Mouse (Mus musculus) heart, adult 10 weeks (tissue): ENCODE measurements around the gene Cth. TPM values are rescaled to one million over a fixed set of nuclear protein-coding genes. Genes with fewer than 3 reads are reported as not detected.

Experiments
- polyA plus RNA-seq: library from polyadenylated mRNA; stranded (reverse); fragments of 350-450 nt; fragmentation: Illumina TruSeq; extraction: RNeasy Lipid Tissue Mini Kit (QIAGEN cat#74804); gene quantifications from one replicate; pipeline ENCODE4 v1.2.3, GENCODE M21; 2014; ENCODE audit warnings: low read depth, low replicate concordance

Gene Cth
- 3.9 TPM for polyA plus RNA-seq

GRCm38 (mm10) chr3:157924692-157925328 is at the start of gene Cth:
TSS of gene Cth (minus strand) at chr3:157925077.

GRCm38 (mm10) chr3:157946843-157947358 is 22.0 kb upstream of the Cth start, which contains the start of gene Ankrd13c:
TSS of gene Ankrd13c (plus strand) at chr3:157947239.

Other genes starting within 250 kb of the Cth start
- 21.1 TPM for gene Ankrd13c, start 22.2 kb upstream of the Cth start, polyA plus RNA-seq
- 99.2 TPM for gene Srsf11, start 111.6 kb upstream of the Cth start, polyA plus RNA-seq
- gene Lrrc40, start 111.6 kb upstream of the Cth start, polyA plus RNA-seq, result 11.6 TPM